Mouse (Mus musculus) ovary, postnatal 10 days (tissue): ENCODE measurements around the gene Camta1.

ENCODE experiments used
- DNase-seq: peaks from one replicate; pipeline ENCODE4 v3.0.0; 2022; ENCODE audit warnings: low spot score

The Camta1 gene

GRCm38 (mm10) chr4:150979455-150979854, 882.2 kb downstream of the Camta1 start:
- no peak for DNase-seq

GRCm38 (mm10) chr4:150978156-150978910, 883.3 kb downstream of the Camta1 start:
- no peak for DNase-seq

GRCm38 (mm10) chr4:150975145-150975544, 886.5 kb downstream of the Camta1 start:
- no peak for DNase-seq

DNA sequence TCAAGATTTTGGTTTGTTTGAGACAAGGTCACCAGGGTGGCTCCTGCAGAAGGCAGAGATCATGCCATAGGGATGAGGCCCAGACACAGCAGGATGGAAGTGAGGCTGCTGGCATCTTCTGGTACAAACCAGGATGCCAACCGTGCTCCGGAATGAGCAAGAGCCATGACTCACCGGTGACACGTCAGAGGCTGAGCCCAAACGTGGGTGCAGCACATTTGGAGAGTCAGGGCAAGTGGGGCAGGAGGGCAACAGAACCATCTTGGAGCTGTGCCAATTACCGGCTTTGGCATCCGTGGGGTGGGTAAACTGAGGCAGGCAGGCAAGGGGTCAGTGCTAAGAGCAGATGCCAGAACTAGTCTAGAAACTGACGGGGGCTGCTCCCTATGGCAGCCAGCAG, 888.4 kb downstream of the Camta1 start:
- no peak for DNase-seq

DNA sequence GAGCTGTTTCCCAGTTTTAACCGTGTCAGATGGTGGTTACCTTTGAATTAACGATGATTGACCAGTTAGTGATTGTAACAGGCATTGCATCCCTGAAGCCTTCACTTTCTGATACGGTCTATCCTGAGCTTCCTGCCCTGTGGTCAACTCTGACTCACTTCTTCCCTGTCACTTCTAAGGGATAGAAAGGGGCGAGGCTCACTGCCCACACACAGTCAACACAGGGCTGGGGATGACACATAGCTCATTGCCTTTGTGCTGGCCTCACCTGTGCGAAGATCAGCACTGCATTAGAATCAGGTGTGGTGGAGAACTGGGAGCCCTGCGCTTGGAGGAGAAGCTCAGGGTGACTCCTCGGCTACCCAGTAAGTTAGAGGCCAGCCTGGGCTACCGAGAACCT, 892.7 kb downstream of the Camta1 start:
- no peak for DNase-seq

- DNase-seq: no peak
Measured at GRCm38 (mm10) chr4:150966556-150966955, 895.1 kb downstream of the Camta1 start.

DNA sequence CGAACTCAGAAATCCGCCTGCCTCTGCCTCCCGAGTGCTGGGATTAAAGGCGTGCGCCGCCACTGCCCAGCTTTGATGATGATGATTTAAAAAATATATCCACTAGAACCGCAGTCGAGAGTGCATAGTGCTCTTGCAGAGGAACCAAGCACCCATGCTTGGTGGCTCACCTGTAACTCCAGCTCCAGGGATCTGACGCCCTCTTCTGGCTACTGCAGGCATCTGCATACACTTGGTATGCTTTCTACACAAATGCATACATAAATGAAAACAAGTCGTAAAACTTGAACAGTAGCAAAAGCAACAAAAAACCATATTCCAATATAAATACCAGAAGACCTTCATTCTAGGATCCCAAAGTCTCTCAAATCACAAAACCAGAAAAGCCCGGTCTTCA, 896.1 kb downstream of the Camta1 start:
- DNase-seq: no peak

- DNase-seq: peak; percentile 71
Measured at GRCm38 (mm10) chr4:150964635-150965554, 896.8 kb downstream of the Camta1 start.

DNA sequence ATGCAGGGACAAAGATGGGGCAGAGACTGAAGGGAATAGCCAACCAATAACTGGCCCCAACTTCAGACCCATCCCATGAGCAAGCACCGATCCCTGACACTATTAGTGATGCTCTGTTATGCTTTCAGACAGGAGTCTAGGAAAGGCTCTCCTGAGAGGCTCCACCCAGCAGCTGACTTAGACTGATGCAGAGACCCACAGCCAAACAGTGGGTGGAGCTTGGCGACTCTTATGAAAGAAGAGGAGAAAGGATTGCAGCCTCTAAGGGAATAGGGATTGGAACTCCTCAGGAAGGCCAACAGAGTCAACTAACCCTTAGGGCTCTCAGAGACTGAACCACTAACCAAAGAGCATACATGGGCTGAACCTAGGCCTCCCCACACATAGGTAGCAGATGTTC, 898.0 kb downstream of the Camta1 start:
- no peak for DNase-seq

DNA sequence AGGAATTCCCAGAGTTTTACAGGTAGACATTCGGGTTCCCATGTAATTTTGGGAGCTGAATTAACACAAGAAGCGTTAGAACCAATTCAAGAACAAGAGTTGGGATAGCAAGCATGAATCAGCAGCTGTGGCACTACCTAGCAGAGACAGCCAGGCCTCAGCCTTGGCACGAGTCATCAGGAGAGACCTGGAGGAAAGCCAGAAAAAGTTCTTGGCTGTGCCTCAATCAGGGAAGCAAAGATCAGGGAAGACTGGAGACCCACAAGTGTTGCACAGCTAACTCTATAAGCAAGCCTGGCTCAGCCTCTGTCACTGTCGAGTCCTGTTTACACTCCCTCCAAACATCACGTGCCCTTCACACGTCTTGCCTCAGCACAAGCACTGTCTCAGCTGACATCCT, 899.4 kb downstream of the Camta1 start:
- no peak for DNase-seq

- DNase-seq: no peak
Measured at GRCm38 (mm10) chr4:150958536-150958935, 903.1 kb downstream of the Camta1 start.

DNA sequence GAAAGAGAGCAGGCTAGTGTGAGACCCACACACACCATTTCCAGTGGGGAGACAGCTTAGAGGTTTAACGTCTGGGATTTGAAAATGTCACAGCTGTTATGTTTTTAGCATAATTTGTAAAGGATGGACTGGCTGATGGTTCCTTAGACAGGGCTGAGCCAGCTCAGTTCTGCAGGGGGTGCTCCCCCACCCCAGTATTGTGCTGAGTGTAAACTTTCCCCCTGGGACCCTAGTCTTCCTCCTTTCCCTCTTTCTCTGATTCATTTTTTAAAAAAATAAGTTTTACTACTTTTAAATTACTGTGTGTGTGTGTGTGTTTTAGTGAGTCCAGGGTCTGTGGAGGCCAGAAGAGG, 904.6 kb downstream of the Camta1 start:
- no peak for DNase-seq

- DNase-seq: no peak
Measured at GRCm38 (mm10) chr4:150956369-150957105, 905.1 kb downstream of the Camta1 start.

GRCm38 (mm10) chr4:150950972-150951371, 910.7 kb downstream of the Camta1 start:
- no peak for DNase-seq

DNA sequence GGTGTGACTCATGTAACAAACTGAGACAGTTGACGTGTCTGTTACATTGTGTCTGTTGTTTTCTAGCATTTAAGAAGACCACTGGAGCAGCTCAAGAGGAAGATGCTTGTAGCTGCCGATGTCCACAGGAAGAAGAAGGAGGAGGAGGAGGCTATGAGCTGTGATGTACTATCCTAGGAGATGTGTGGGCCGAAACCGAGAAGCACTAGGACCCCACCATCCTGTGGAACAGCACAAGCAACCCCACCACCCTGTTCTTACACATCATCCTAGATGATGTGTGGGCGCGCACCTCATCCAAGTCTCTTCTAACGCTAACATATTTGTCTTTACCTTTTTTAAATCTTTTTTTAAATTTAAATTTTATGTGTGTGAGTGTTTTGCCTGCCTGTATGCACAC, 917.0 kb downstream of the Camta1 start:
- DNase-seq: no peak

DNA sequence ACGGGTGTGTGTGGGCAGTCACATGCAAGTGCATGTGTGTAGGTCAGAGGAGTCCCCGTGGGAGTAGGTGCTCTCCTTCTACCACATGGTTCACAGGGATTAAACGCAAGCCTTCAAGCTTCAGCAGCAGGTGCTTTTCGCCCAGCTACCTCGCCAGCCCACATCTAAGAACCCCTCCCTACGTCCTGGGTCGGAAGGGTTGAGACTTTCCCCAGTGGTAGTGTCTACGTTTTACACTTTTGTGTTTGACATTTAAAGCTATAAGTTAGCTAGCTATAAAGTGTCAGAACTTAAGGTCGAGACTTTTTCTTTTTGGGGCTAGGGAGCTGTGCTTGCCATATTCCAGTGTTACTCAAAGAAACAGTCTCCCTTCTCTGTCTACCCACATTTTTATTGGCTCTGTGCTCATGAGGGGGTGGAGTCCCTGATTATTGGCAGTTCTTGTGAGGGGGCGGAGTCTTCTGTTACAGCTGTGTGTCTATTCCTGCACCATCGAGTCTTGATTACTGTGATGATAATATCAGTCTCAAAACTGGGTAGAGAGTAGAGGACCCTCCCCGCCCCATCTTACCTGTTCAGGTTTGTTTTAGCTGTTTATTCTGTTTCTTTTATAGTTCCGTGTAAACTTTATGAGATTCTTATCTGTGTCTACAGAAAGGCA, 921.6 kb downstream of the Camta1 start:
- DNase-seq: no peak

DNA sequence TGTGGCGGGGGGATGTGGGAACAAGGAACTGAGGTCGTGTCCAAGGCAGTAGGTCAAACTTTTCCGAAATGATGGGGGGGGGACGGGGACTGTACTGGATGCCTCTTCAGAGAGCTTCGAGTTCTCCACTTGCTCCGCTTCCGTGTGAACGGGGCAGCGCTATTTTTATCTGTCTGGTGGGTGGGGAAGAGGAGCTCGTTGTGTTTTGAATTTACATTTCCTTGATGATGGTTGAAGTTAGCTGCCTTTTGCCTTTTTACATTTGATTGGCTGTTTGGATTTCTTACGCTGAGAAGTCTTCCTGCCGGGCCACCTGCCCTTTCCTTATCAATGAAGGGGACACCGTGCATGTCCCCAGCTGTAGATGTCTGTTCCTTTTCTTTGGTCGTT, 923.6 kb downstream of the Camta1 start:
- DNase-seq: no peak

DNA sequence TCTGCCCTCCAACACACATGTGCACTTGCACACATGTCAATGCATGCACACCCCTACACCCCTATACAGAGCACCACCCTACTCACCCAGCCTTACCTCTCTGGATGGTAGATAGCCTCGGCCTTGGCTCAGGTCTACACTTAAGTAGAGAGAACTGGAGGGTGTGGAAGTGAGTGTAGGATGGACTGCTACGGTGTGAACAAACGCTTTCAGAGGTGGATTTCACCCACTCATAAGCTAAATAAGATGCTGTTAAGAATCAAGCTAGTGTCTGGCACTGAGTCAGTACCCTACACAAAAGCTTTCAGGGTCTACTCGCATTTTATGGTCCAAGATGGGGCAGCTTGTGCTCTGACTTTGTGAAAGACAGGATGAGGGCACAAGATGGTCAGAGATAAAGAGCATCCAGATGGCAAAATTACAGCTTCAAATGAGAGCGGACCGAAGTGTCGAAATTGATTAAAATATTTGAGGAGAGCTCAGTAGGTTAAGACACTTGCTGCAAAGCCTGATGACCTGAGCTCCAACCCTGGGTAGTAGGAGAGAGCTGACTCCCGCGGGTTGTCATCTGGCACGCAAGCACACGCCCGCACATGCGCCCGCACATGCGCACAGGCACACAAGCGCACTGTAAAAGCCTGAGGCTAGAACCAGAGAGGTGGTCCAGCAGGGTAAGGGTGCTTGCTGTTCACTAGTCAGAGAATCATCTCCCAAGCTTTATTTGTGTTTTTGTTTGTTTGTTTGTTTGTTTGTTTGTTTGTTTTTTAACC, 924.2 kb downstream of the Camta1 start:
- no peak for DNase-seq

DNA sequence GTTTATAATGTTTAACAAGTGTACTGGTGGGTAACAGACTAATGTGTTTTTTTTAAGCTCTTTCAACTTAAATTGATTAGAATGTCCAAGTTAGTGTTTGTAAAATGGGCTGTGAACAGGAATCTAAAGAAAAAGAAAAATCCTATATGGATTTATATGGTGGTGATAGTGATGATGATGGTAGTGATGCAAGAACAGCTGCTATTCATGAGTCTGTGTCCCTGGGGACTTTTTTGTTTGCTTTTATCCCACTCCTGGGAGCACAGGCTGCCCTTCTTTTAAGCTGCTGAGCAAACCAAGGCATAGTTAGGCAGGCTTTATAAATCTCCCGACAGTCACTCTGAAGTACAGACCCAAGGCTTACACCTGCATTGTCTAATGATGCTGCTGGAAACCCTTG, 928.2 kb downstream of the Camta1 start:
- no peak for DNase-seq

- no peak for DNase-seq
Measured at GRCm38 (mm10) chr4:150927789-150928188, 933.9 kb downstream of the Camta1 start.

GRCm38 (mm10) chr4:150926924-150927705, 934.6 kb downstream of the Camta1 start:
- no peak for DNase-seq
